Mouse (Mus musculus): ENCODE measurements at regions not wholly inside any gene's neighbourhood (a gene's known extent, or its start where the extent isn't known, plus 50 kb on each side); places are given as distances from the start of the nearest gene placed in this dataset.

- Histone ChIP-seq H3K36me3 (no peaks in the 10 kb centered on the region), H3K27ac (no peak overlapping the region), H3K27me3 (ENCODE audit: insufficient read depth, poor library complexity, severe bottlenecking) (no peaks in the 10 kb centered on the region), H3K4me1 (replicated peaks) (no peaks in the 10 kb centered on the region), H3K9me3 (no peaks in the 10 kb centered on the region), H3K4me3 (no peak overlapping the region)
- WGBS: 91% methylated on average over 3 of the region's 3 CpGs
- DNase-seq (ENCODE audit: low spot score): no peak
Observed at GRCm38 (mm10) chr11:38335411-38335810, 1099.6 kb upstream of the Tenm2 start.

GRCm38 (mm10) chr11:38297693-38298092 lies 1061.9 kb upstream of the Tenm2 start:
- H3K9me3 ChIP-seq: no peaks in the 10 kb centered on the region
- DNase-seq (ENCODE audit: low spot score): no peak
- H3K36me3 ChIP-seq: no peaks in the 10 kb centered on the region
- no peaks in the 10 kb centered on the region for H3K4me1 ChIP-seq (replicated peaks)
- H3K27ac ChIP-seq: no peak overlapping the region
- H3K4me3 ChIP-seq: no peak overlapping the region
- no peaks in the 10 kb centered on the region for H3K27me3 ChIP-seq (ENCODE audit: insufficient read depth, poor library complexity, severe bottlenecking)

- Histone ChIP-seq H3K9me3 (no peaks in the 10 kb centered on the region), H3K27me3 (ENCODE audit: insufficient read depth, poor library complexity, severe bottlenecking) (no peaks in the 10 kb centered on the region), H3K4me3 (no peak overlapping the region), H3K27ac (no peak overlapping the region), H3K36me3 (no peaks in the 10 kb centered on the region), H3K4me1 (replicated peaks) (no peaks in the 10 kb centered on the region)
- DNase-seq (ENCODE audit: low spot score): no peak
- 82% methylated on average over 3 of the region's 3 CpGs for WGBS
Observed at GRCm38 (mm10) chr11:38291289-38291688, 1055.5 kb upstream of the Tenm2 start.

- H3K4me1 ChIP-seq (replicated peaks): no peaks in the 10 kb centered on the region
- 85% methylated on average over 2 of the region's 2 CpGs for WGBS
Observed at GRCm38 (mm10) chr11:38280961-38281360, 1045.2 kb upstream of the Tenm2 start.

More at GRCm38 (mm10) chr11:38280961-38281360, 1045.2 kb upstream of the Tenm2 start:
- Histone ChIP-seq H3K27ac (no peak overlapping the region), H3K27me3 (ENCODE audit: insufficient read depth, poor library complexity, severe bottlenecking) (no peaks in the 10 kb centered on the region), H3K4me3 (no peak overlapping the region), H3K36me3 (no peaks in the 10 kb centered on the region), H3K9me3 (no peaks in the 10 kb centered on the region)
- DNase-seq (ENCODE audit: low spot score): no peak

Measured in hindbrain, embryonic 10.5 days (tissue).